Mouse (Mus musculus): ENCODE data around the gene Mark1.

Mark1 gene

GRCm38 (mm10) chr1:184963121-184963693 is 36.2 kb downstream of the Mark1 start:
- DNase-seq (ENCODE audit: low read depth, low spot score): peak; percentile 24

DNA sequence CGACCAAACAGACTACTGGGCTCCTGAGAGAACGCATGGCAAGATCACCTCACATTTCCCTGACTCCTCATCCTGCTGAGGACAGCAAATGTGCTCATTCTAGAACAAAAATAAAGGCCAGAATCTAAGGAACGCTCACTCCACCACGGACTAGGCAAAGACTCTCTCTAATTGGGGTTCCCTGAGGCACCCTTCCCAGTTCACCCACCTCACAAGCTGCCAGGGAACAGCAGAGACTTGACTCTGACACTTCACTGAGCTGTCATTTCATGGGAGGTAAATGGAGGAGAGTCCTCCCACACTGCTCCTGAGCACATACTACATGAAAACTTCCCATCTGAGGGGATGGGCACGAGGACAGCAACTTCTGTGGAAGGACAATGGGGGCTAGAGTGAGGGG is 37.5 kb downstream of the Mark1 start:
- peak; percentile 70 for DNase-seq (ENCODE audit: low read depth, low spot score)

- peak; percentile 82 for DNase-seq (ENCODE audit: low read depth, low spot score)
Observed at GRCm38 (mm10) chr1:184958818-184959217, 40.6 kb downstream of the Mark1 start.

DNA sequence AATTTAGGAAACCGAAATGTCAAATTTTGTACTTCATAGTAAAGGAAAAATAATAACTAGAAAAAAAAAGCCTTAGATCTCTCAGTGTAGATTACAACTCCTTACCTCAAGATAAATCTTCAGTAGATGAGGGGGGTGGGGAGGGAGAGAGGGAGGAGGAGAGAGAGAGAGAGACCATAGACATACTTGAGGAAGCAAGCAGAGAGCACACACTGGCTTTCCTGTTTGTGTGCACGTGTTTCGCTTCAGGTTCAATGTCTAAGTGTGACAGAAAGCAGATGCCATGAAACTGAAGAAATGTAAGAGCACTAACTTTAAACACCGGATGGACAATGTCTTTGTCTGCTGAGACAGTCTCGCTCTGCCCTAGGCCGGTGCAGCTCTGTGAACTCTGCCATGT is 41.0 kb downstream of the Mark1 start:
- no peak for DNase-seq (ENCODE audit: low read depth, low spot score)

GRCm38 (mm10) chr1:184951758-184952157 is 47.6 kb downstream of the Mark1 start:
- peak; percentile 23 for DNase-seq (ENCODE audit: low read depth, low spot score)

- DNase-seq (ENCODE audit: low read depth, low spot score): peak; percentile 82
Observed at GRCm38 (mm10) chr1:184951057-184951456, 48.3 kb downstream of the Mark1 start.

DNA sequence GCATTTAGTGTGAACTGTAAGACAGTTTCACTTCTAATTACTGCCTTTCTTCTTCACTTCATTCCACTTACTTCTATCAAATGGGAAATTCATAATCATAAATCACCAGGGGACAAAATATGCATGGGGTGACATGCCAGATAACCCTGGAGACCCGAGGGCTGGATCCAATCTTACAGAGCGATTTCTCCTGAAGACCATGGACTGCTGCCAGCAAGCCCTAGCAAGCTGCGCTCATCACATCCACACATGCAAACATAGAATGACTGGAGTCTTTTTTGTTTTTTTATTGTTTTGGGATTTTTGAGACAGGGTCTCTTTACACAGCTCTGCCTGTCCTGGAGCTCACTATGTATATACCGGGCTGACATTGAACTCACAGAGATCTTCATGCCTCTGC is 61.3 kb downstream of the Mark1 start:
- DNase-seq (ENCODE audit: low read depth, low spot score): no peak

- DNase-seq (ENCODE audit: low read depth, low spot score): no peak
Observed at GRCm38 (mm10) chr1:184935980-184936379, 63.4 kb downstream of the Mark1 start.

DNA sequence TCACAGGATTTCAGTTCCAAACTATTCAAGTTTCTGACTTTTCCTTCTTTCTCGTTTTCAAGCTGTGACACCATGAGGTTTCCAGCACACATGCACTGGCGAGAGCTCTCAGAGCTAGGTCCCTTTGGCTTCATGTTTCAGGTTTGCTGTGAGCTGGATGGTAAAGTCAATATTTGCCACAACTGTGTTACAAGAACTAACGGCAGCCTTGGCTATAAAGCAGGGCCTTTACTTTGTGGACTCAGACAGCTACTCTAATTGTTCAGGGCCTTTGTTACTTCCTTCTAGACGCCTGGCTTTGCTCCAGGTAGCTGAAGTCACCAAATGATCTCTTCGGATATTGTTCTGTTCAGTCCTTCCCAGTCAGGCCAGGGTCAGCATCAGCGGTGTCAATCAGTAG is 63.9 kb downstream of the Mark1 start:
- no peak for DNase-seq (ENCODE audit: low read depth, low spot score)

GRCm38 (mm10) chr1:184931097-184931496 is 68.3 kb downstream of the Mark1 start:
- DNase-seq (ENCODE audit: low read depth, low spot score): no peak

DNA sequence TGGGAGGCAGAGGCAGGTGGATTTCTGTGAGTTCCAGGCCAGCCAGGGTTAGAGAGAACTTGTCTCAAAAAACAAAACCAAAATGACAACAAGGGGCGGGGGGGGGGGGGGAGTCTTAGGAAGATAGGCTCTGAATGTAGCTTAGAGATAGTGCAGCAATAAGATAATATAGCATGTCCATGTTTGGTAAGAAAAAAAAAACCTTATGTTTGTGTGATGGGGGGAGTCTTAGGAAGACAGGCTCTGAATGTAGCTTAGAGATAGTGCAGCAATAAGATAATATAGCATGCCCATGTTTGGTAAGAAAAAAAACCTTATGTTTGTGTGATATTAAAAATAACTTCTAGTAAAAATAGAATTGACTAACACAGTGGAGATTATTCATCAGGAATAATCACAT is 71.0 kb downstream of the Mark1 start:
- DNase-seq (ENCODE audit: low read depth, low spot score): no peak

- no peak for DNase-seq (ENCODE audit: low read depth, low spot score)
Observed at GRCm38 (mm10) chr1:184927911-184928310, 71.5 kb downstream of the Mark1 start.

DNA sequence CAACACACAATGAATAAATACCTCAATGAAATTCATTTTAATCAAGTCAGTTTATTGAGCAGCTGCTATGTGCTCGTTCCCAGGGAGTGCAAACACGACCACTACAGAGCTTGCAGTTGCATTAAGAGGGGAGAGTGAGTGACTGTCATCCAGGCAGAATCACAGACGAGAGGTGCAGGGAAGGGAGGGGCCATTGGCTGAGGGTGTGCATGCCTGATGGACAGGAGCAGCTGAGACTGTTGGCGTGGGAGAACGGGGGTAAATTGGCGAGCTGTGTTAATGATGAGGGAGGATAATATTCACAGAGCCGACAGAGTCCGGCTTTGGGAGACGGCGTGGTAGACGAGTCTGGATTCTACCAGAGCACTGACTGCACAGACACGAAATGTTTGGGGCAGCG is 76.5 kb downstream of the Mark1 start:
- DNase-seq (ENCODE audit: low read depth, low spot score): peak; percentile 16

- DNase-seq (ENCODE audit: low read depth, low spot score): peak; percentile 64
Observed at GRCm38 (mm10) chr1:184920057-184920456, 79.3 kb downstream of the Mark1 start.

GRCm38 (mm10) chr1:184918227-184918888 is 81.0 kb downstream of the Mark1 start:
- peak; percentile 36 for DNase-seq (ENCODE audit: low read depth, low spot score)

DNA sequence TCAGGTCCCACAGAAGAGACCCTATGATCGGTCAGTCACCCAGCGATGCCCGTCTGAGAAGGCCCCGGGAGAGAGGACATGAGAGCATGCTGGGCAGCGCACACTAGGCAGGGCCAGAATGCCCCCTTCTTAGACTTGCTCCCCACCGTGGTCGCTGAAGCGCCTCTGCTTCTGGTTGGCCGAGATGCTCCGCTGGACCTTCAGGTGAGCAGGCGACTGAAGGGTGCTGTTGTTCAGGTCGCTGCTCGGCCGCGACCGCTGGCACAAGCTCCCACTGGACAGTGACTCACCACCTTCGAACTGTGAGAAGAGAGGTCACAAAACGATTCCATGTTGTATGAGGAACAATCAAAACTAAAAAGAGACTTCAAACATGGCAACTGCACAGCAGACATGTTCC is 87.0 kb downstream of the Mark1 start:
- no peak for DNase-seq (ENCODE audit: low read depth, low spot score)

- no peak for DNase-seq (ENCODE audit: low read depth, low spot score)
Observed at GRCm38 (mm10) chr1:184911861-184912260, 87.5 kb downstream of the Mark1 start.

GRCm38 (mm10) chr1:184908558-184908957 is 90.8 kb downstream of the Mark1 start:
- peak; percentile 38 for DNase-seq (ENCODE audit: low read depth, low spot score)

GRCm38 (mm10) chr1:184905904-184906745 is 93.2 kb downstream of the Mark1 start:
- DNase-seq (ENCODE audit: low read depth, low spot score): no peak

- peak; percentile 71 for DNase-seq (ENCODE audit: low read depth, low spot score)
Observed at GRCm38 (mm10) chr1:184905371-184905770, 94.0 kb downstream of the Mark1 start.

DNA sequence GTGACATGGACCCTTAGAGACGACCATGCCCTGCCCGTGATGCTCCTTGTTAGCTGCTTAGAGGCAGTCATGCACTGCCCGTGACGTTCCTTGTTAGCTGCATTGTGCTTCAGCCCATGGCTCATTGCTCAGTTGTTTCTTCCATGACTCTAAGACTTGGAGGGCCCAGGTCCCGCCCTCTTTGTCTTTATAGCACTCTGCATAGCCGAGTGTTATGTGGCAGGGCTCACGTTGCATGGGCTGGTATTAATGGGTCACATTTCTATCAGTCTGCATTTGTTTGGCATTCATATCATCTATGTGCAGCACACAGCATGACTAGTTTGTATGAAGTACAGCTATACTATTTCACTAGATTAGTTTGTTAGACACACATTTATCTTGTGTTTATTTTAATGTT is 95.7 kb downstream of the Mark1 start:
- DNase-seq (ENCODE audit: low read depth, low spot score): no peak

- DNase-seq (ENCODE audit: low read depth, low spot score): no peak
Observed at GRCm38 (mm10) chr1:184902886-184903285, 96.5 kb downstream of the Mark1 start.

DNA sequence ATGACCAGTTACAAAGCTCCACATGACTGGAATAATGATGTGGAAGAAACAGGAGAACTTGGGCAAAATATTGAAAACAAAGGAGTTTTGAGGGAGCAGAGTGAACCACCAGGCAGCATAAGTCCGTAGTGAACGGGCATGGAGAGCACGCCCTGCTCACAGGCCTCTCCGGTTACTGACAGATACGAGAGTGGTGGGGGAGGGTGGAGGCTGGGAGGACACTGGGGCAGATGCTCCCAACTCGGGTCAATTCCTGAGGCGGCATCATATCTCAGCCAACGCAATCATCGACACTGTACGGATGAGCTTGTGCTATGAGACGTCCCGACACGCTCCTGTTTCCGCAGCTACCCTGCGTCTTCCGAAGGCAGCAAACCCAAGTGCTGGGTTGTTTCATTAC is 102.0 kb downstream of the Mark1 start:
- DNase-seq (ENCODE audit: low read depth, low spot score): no peak
